Mouse (Mus musculus): ENCODE results near the gene Crtac1. TPM values are rescaled to one million over a fixed set of nuclear protein-coding genes. Genes with fewer than 3 reads are reported as not detected.

The Crtac1 gene
- polyA plus RNA-seq, 1 experiment from 2014 or later, result 0.80 TPM

GRCm38 (mm10) chr19:42415042-42415441 lies 16.5 kb downstream of the Crtac1 start:
- no peak overlapping the region for H3K4me2 ChIP-seq (ENCODE audit: low read length)
- 75% methylated on average over 8 of the region's 8 CpGs for WGBS
- no peak overlapping the region for H3K4me3 ChIP-seq (ENCODE audit: control insufficient read depth in 1 of 2, insufficient read depth in 1 of 2, low read depth in 1 of 2, low read length in 2 of 2)
- H3K9me3 ChIP-seq (ENCODE audit: control insufficient read depth, low read length), result no peaks in the 10 kb centered on the region
- no peak overlapping the region for H3K9ac ChIP-seq (ENCODE audit: low read length)
- H3K4me1 ChIP-seq (ENCODE audit: control insufficient read depth in 2 of 2, insufficient read depth in 2 of 2, low read length in 2 of 2), result no peaks in the 10 kb centered on the region
- H3K27ac ChIP-seq (replicated peaks in 1 of 2; ENCODE audit: control insufficient read depth in 1 of 2, insufficient read depth in 1 of 2, low read depth in 2 of 2, low read length in 2 of 2), result no peak overlapping the region
- peaks cover 22% of the 10 kb centered on the region for H3K27me3 ChIP-seq (ENCODE audit: control insufficient read depth, insufficient read depth, low read length)
- H3K36me3 ChIP-seq (ENCODE audit: control insufficient read depth, insufficient read depth, low read length), result no peaks in the 10 kb centered on the region
- no peak for ATAC-seq (ENCODE audit: insufficient number of reproducible peaks, insufficient read depth, low FRiP score, low read depth)

DNA sequence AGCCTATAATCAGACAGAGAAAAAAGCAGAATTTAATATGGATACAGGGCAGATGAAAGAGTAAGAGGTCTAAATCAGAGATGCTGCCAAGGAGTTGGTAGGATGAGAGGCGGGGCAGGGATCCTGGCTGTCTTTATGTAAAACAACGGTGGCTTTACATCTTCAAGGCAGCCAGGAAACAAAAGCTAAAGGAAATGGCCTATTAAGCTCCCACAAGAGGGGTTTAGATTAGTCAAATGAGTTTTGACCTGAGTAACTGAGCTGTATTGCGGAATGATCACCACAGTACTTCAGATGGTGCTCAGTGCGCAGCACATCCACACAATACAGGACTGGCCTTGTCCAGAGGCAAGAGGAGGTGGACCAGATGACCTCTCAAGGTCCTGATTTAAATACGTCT lies 21.7 kb downstream of the Crtac1 start:
- Histone ChIP-seq H3K4me2 (ENCODE audit: low read length) (no peak overlapping the region), H3K9ac (ENCODE audit: low read length) (no peak overlapping the region), H3K27me3 (ENCODE audit: control insufficient read depth, insufficient read depth, low read length) (peaks cover 43% of the 10 kb centered on the region), H3K9me3 (ENCODE audit: control insufficient read depth, low read length) (no peaks in the 10 kb centered on the region), H3K27ac (replicated peaks in 1 of 2; ENCODE audit: control insufficient read depth in 1 of 2, insufficient read depth in 1 of 2, low read depth in 2 of 2, low read length in 2 of 2) (no peak overlapping the region), H3K36me3 (ENCODE audit: control insufficient read depth, insufficient read depth, low read length) (no peaks in the 10 kb centered on the region), H3K4me3 (ENCODE audit: control insufficient read depth in 1 of 2, insufficient read depth in 1 of 2, low read depth in 1 of 2, low read length in 2 of 2) (no peak overlapping the region), H3K4me1 (ENCODE audit: control insufficient read depth in 2 of 2, insufficient read depth in 2 of 2, low read length in 2 of 2) (no peaks in the 10 kb centered on the region)
- no peak for ATAC-seq (ENCODE audit: insufficient number of reproducible peaks, insufficient read depth, low FRiP score, low read depth)
- WGBS, result 37% methylated on average over 5 of the region's 5 CpGs

GRCm38 (mm10) chr19:42409226-42409625 lies 22.4 kb downstream of the Crtac1 start:
- Histone ChIP-seq H3K27ac (replicated peaks in 1 of 2; ENCODE audit: control insufficient read depth in 1 of 2, insufficient read depth in 1 of 2, low read depth in 2 of 2, low read length in 2 of 2) (no peak overlapping the region), H3K9me3 (ENCODE audit: control insufficient read depth, low read length) (no peaks in the 10 kb centered on the region), H3K9ac (ENCODE audit: low read length) (no peak overlapping the region), H3K27me3 (ENCODE audit: control insufficient read depth, insufficient read depth, low read length) (peaks cover 38% of the 10 kb centered on the region), H3K4me3 (ENCODE audit: control insufficient read depth in 1 of 2, insufficient read depth in 1 of 2, low read depth in 1 of 2, low read length in 2 of 2) (no peak overlapping the region), H3K36me3 (ENCODE audit: control insufficient read depth, insufficient read depth, low read length) (no peaks in the 10 kb centered on the region), H3K4me1 (ENCODE audit: control insufficient read depth in 2 of 2, insufficient read depth in 2 of 2, low read length in 2 of 2) (no peaks in the 10 kb centered on the region), H3K4me2 (ENCODE audit: low read length) (no peak overlapping the region)
- WGBS, result 2% methylated on average over 19 of the region's 19 CpGs
- no peak for ATAC-seq (ENCODE audit: insufficient number of reproducible peaks, insufficient read depth, low FRiP score, low read depth)

GRCm38 (mm10) chr19:42404364-42404763 lies 27.2 kb downstream of the Crtac1 start:
- Histone ChIP-seq H3K27me3 (ENCODE audit: control insufficient read depth, insufficient read depth, low read length) (peaks cover 15% of the 10 kb centered on the region), H3K27ac (replicated peaks in 1 of 2; ENCODE audit: control insufficient read depth in 1 of 2, insufficient read depth in 1 of 2, low read depth in 2 of 2, low read length in 2 of 2) (no peak overlapping the region), H3K9me3 (ENCODE audit: control insufficient read depth, low read length) (no peaks in the 10 kb centered on the region), H3K36me3 (ENCODE audit: control insufficient read depth, insufficient read depth, low read length) (no peaks in the 10 kb centered on the region), H3K9ac (ENCODE audit: low read length) (no peak overlapping the region), H3K4me2 (ENCODE audit: low read length) (no peak overlapping the region), H3K4me1 (ENCODE audit: control insufficient read depth in 2 of 2, insufficient read depth in 2 of 2, low read length in 2 of 2) (no peaks in the 10 kb centered on the region), H3K4me3 (ENCODE audit: control insufficient read depth in 1 of 2, insufficient read depth in 1 of 2, low read depth in 1 of 2, low read length in 2 of 2) (no peak overlapping the region)
- no peak for ATAC-seq (ENCODE audit: insufficient number of reproducible peaks, insufficient read depth, low FRiP score, low read depth)
- WGBS, result 76% methylated on average over 15 of the region's 15 CpGs

DNA sequence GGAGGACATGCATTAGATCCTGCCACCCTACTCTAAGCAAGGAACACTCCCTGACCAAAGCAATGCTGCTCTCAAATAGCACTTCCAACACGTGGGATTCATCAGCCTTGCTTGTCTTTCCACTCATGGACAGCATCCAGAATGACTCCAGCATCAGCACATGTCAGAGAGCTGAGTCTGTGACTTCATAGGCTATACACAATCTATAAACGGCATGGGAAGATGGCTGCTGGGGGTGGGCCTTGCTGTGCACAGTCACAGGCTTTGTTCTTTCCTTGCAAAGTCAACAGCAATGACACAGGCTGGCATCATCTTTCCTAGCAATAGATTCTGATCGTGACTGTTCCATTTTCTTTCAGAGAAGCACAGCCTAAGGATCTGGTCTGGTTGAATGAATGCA lies 31.6 kb downstream of the Crtac1 start:
- Histone ChIP-seq H3K4me2 (ENCODE audit: low read length) (no peak overlapping the region), H3K27ac (replicated peaks in 1 of 2; ENCODE audit: control insufficient read depth in 1 of 2, insufficient read depth in 1 of 2, low read depth in 2 of 2, low read length in 2 of 2) (no peak overlapping the region), H3K4me3 (ENCODE audit: control insufficient read depth in 1 of 2, insufficient read depth in 1 of 2, low read depth in 1 of 2, low read length in 2 of 2) (no peak overlapping the region), H3K9me3 (ENCODE audit: control insufficient read depth, low read length) (no peaks in the 10 kb centered on the region), H3K9ac (ENCODE audit: low read length) (no peak overlapping the region), H3K36me3 (ENCODE audit: control insufficient read depth, insufficient read depth, low read length) (no peaks in the 10 kb centered on the region), H3K27me3 (ENCODE audit: control insufficient read depth, insufficient read depth, low read length) (no peaks in the 10 kb centered on the region), H3K4me1 (ENCODE audit: control insufficient read depth in 2 of 2, insufficient read depth in 2 of 2, low read length in 2 of 2) (no peaks in the 10 kb centered on the region)
- WGBS, result 55% methylated on average over 3 of the region's 3 CpGs
- ATAC-seq (ENCODE audit: insufficient number of reproducible peaks, insufficient read depth, low FRiP score, low read depth), result no peak

GRCm38 (mm10) chr19:42397281-42397680 lies 34.3 kb downstream of the Crtac1 start:
- Histone ChIP-seq H3K27ac (replicated peaks in 1 of 2; ENCODE audit: control insufficient read depth in 1 of 2, insufficient read depth in 1 of 2, low read depth in 2 of 2, low read length in 2 of 2) (no peak overlapping the region), H3K4me1 (ENCODE audit: control insufficient read depth in 2 of 2, insufficient read depth in 2 of 2, low read length in 2 of 2) (no peaks in the 10 kb centered on the region), H3K4me2 (ENCODE audit: low read length) (no peak overlapping the region), H3K9ac (ENCODE audit: low read length) (no peak overlapping the region), H3K9me3 (ENCODE audit: control insufficient read depth, low read length) (no peaks in the 10 kb centered on the region), H3K36me3 (ENCODE audit: control insufficient read depth, insufficient read depth, low read length) (no peaks in the 10 kb centered on the region), H3K27me3 (ENCODE audit: control insufficient read depth, insufficient read depth, low read length) (no peaks in the 10 kb centered on the region), H3K4me3 (ENCODE audit: control insufficient read depth in 1 of 2, insufficient read depth in 1 of 2, low read depth in 1 of 2, low read length in 2 of 2) (no peak overlapping the region)
- no peak for ATAC-seq (ENCODE audit: insufficient number of reproducible peaks, insufficient read depth, low FRiP score, low read depth)
- 18% methylated on average over 11 of the region's 11 CpGs for WGBS

DNA sequence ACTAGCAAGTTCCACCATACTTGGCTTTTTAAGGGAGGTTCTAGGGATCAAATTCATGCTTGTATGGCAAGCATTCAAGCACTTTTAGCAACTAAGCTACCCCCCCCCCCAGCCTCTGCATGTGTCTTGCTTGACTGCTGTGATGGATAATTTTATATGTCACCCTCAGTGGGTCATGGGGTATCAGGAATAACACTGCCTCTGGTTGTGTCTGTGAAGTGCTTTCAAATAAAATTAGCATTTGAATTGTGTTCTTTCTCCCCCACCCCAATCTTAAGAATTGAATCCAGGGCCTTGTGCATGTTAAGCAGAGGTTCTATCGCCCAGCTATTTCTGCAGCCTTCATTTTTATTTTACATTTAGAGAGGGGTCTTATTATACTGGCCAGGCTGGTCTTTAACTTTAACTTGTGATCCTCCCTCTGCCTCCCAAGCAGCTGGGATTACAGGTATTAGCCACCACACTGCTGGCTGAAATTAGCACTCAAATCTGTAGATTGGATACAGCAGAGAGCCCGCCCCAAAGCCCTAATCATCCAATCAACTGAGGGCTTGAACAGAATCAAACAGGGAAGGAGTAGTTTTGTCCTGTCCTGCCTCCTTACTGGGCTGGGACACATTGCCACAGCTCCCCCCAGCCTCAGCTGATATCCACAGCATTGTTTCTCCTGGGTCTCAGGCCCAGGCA lies 36.6 kb downstream of the Crtac1 start:
- Histone ChIP-seq H3K27ac (replicated peaks in 1 of 2; ENCODE audit: control insufficient read depth in 1 of 2, insufficient read depth in 1 of 2, low read depth in 2 of 2, low read length in 2 of 2) (no peak overlapping the region), H3K4me2 (ENCODE audit: low read length) (no peak overlapping the region), H3K36me3 (ENCODE audit: control insufficient read depth, insufficient read depth, low read length) (no peaks in the 10 kb centered on the region), H3K9me3 (ENCODE audit: control insufficient read depth, low read length) (no peaks in the 10 kb centered on the region), H3K9ac (ENCODE audit: low read length) (no peak overlapping the region), H3K27me3 (ENCODE audit: control insufficient read depth, insufficient read depth, low read length) (no peaks in the 10 kb centered on the region; the same call in 1 of the 2 replicates), H3K4me1 (ENCODE audit: control insufficient read depth in 2 of 2, insufficient read depth in 2 of 2, low read length in 2 of 2) (no peaks in the 10 kb centered on the region), H3K4me3 (ENCODE audit: control insufficient read depth in 1 of 2, insufficient read depth in 1 of 2, low read depth in 1 of 2, low read length in 2 of 2) (no peak overlapping the region)
- WGBS, result 44% methylated on average over 2 of the region's 2 CpGs
- ATAC-seq (ENCODE audit: insufficient number of reproducible peaks, insufficient read depth, low FRiP score, low read depth), result no peak

GRCm38 (mm10) chr19:42393920-42394319 lies 37.7 kb downstream of the Crtac1 start:
- no peak for ATAC-seq (ENCODE audit: insufficient number of reproducible peaks, insufficient read depth, low FRiP score, low read depth)
- Histone ChIP-seq H3K4me2 (ENCODE audit: low read length) (no peak overlapping the region), H3K27me3 (ENCODE audit: control insufficient read depth, insufficient read depth, low read length) (no peaks in the 10 kb centered on the region; the same call in 1 of the 2 replicates), H3K4me3 (ENCODE audit: control insufficient read depth in 1 of 2, insufficient read depth in 1 of 2, low read depth in 1 of 2, low read length in 2 of 2) (no peak overlapping the region), H3K9me3 (ENCODE audit: control insufficient read depth, low read length) (no peaks in the 10 kb centered on the region), H3K9ac (ENCODE audit: low read length) (no peak overlapping the region), H3K4me1 (ENCODE audit: control insufficient read depth in 2 of 2, insufficient read depth in 2 of 2, low read length in 2 of 2) (no peaks in the 10 kb centered on the region), H3K36me3 (ENCODE audit: control insufficient read depth, insufficient read depth, low read length) (no peaks in the 10 kb centered on the region), H3K27ac (replicated peaks in 1 of 2; ENCODE audit: control insufficient read depth in 1 of 2, insufficient read depth in 1 of 2, low read depth in 2 of 2, low read length in 2 of 2) (no peak overlapping the region)
- 81% methylated on average over 4 of the region's 4 CpGs for WGBS
